Mouse (Mus musculus) urinary bladder, postnatal 36 days (tissue): Measurements from ENCODE around the gene Rai14.
A peak's percentile ranks its signal among the peaks of the same experiment; 100 is the strongest.

ENCODE experiments used
- DNase-seq, 2 experiments: peaks; one replicate each; pipeline ENCODE4 v3.0.0; 2022; ENCODE audit warnings: low spot score in 2 of 2, mixed read lengths in 1 of 2

The Rai14 gene

DNA sequence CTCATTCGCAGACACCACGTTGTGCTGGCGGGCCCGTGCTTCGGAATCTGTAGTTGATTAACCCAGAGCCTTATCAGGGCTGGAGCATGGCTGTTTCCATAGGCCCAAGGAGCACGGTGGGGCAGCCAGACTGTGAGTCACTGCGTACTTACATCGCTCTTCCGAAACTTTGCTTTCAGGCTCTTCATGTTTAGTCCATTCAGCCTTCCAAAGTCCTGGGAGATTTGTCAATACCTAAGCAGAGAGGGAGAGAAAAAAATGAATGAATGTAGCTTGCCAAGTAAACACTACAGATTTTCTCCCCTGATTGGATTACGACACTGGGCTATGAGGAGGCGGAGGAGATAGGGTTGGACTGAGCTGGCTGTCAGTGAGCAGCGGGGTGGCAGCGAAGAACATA, 24.2 kb downstream of the Rai14 start:
- peak in 1 of 2 experiments; percentile 35 for DNase-seq

DNA sequence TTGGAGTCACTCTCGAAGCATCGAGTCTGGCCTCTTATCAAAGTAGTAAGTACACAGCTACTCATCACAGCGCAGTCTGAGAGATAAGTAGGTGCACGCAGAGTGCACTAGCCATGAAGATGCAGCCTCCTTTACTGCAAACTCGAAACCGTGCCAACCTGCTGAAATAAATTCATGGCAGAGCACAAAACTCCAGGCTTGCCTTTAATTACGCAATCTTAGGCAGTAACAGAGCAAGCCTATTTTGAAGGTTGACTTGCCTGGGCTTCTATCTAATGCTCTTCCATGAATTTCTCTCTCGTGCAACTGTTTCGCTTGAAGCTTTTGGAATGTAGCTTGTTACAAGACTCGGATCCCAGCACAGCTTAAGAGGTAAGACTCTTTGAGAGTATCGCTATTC, 25.1 kb downstream of the Rai14 start:
- no peak for DNase-seq

DNA sequence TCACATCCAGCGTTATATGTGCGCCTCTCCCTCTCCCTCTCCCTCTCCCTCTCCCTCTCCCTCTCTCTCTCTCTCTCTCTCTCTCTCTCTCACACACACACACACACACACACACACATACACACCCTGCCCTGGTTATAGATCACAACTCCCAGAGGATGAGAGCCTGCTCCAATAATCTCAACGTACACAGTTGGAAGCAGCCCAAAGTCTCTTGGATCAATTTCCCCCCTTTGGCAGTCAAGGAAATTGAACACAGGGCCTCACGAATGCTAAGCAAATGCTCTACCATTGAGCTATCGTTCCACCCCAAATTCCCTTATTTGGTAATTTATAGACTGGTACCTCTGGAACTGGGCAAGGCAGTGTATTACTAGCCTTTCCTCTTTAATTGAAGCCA, 25.7 kb downstream of the Rai14 start:
- DNase-seq = no peak

DNA sequence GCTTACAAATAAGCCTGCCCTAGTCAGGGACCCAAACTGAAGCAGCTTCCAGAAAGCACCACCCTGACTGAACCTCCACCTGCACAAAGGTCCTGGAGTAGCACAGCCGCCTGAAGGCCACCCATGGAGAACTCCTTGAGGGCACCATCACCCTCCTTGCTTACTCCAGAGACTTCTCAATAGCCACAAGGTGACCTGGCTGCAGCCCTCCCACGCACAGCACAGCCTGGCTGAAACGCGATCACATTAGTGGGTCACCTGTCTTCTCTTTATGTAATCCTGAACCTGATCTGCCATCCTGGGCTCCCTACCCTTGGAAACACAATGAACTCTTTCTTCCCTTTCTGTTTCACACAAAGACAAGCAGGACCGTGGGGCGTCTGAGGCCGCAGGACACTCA, 27.1 kb downstream of the Rai14 start:
- no peak for DNase-seq

DNA sequence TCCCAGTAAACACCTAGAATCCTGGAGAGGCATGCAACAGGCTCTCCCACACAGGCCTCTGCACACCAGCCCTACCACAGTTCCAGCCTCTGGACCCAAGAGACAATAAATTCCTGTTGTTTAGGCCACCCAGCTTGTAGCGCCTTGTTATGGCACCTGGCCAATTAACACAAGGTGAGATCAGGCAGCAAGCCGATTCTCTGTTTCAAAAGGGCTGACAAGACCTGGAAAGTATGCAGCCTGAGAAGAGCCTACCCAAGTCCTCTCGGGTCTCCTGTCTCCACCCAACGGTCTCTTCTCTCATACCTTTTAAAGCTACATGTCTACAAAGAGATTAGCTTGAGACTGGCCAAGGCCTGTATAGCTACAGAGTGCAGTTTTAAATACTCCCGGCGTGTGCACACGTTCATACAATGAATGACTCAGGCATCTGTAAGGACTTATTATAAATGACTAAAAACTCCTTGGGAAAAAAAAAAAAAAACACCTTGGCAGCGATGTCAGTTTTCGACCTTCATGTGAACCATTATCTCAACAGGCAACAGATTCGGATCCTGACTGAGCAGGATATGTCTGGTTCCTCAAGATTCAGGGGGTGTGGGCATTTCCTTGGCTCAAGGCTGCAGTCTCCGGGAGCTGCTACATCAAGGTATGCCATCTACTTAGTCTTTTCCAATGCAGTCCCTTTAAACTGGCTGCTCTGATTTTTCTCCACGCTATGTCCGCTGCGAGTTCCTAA, 28.6 kb downstream of the Rai14 start:
- peak in 1 of 2 experiments; percentile 20 for DNase-seq

DNA sequence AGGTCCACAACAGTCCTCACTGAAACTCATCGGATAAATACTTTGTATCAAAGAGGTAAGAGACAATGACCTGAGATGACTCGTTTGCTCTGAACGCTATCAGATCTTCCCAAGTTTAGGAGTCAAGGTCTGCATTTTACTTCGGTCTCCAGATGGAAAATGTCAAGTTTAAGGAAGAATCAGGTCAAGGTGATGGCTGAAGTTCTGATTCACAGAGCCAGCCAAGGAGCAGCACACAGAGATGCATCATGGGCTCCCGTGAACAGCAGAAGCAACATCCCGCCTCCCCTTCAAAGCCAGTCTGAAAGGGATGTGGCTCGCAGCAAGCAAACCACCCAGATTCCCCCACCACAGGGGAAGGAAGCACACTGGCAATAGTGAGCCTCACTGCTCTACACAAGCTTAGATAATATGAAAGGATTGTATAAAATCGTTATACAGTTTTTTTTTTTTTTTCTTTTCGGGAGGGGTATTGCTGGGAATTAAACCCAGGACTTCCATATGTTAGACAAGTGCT, 30.7 kb downstream of the Rai14 start:
- DNase-seq = no peak

DNA sequence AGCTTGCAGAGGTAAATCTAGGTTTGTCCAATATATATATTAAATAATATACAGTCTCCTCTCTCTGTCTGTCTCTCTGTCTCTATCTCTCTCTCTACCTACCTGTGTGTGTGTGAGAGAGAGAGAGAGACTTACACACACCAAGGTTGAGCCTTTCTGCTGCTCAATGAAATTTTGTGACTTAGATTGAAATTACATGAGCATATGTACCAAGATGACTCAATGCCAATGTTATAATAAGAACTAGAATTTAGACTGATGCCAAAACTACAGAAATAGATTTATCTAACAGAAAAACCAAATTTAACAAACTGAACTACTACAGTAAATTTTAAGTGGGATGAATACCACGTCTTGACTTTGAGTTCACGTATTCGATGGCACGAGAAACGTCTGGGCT, 33.9 kb downstream of the Rai14 start:
- DNase-seq = no peak

DNA sequence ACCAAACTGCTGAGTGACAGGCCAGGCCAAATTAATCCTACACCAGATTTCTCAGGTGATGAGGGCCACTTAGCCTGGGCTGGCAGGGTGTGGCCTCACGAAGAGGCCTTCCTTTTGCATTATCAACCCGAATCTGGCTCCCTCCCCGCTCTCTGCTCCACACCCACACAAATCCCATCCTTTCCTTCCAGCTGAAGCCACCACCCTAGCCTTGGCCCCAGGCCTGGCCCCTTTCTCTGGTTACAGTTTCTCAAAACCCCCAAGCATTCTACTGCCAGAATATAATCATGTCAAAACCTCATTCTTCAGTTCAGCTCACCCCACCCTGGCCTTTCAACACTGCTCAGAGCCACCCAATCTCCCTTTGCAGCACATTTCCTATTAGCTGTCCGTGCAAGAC, 34.9 kb downstream of the Rai14 start:
- DNase-seq = peak in 1 of 2 experiments; percentile 43

DNA sequence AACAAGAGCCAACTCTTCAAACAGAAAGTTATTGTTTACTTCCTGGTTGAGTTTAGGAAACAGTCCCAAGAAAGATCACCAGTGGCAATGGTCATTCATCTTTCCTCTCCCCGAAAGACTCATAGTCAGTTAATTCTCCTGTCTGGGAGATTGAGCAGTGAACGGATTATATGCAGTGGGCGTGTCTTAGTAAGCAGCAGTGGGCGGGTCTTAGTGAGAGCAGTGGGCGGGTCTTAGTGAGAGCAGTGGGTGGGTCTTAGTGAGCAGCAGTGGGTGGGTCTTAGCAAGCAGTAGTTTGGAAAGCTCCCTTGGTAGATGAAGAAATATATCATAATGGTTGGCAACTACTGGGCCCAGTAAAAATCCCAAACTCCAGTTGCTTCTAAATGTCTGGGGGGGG, 38.6 kb downstream of the Rai14 start:
- no peak for DNase-seq

DNA sequence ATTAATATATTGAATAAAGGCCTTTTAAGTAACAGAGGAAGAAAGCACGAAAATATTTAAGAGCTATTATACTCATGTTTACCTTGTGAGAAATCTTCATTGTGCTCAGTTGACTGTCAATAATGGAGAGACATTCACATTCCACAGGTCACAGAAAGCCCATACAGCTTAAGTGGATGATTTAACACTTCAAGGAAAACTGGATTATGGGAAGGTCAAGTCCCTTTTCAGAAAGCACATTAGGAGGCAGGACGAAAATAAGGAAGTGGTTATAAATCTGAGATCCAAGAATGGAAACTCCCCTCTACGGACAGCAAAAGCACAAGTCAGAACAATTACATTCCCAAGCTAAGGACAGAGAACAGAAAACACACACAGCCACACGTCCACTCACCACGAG, 41.5 kb downstream of the Rai14 start:
- DNase-seq = no peak

DNA sequence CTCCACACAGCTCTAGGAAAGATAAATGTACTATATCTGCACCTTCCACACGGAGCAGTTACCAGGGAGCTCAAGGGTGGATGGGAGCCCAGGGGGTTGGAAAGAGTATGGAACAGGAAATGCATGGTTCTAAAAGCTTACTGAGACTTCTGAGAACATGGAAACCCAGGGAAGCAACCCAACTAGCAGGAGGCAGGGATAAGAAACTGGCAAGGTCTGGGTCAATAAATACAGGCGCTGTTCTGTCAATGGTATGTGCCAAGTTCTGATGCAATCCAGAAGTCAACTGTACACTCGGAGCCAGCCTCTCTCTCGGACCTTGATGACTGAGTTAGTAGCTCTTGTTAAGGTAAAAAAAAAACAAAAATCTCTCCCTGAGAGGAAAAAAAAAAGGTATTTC, 42.6 kb downstream of the Rai14 start:
- peak in 1 of 2 experiments; percentile 41 for DNase-seq

DNA sequence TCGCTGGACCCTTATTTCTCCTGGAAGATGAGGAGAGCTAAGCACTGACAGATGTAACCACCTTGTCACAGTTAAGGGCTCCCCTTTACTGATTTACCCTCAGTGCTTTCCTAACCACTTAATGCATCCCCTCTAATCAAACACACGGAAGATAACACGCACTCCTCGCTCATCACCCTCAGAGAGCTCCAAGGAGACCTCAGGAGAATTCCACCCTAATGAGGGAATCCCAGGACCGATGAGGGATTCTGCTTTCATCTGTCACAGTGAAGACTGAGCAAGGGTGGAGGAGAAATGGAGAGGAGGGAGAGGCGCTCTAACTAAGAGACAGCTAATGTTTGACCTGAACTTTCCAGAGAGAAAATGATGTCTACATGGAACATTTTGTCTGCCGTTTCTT, 44.3 kb downstream of the Rai14 start:
- no peak for DNase-seq

DNA sequence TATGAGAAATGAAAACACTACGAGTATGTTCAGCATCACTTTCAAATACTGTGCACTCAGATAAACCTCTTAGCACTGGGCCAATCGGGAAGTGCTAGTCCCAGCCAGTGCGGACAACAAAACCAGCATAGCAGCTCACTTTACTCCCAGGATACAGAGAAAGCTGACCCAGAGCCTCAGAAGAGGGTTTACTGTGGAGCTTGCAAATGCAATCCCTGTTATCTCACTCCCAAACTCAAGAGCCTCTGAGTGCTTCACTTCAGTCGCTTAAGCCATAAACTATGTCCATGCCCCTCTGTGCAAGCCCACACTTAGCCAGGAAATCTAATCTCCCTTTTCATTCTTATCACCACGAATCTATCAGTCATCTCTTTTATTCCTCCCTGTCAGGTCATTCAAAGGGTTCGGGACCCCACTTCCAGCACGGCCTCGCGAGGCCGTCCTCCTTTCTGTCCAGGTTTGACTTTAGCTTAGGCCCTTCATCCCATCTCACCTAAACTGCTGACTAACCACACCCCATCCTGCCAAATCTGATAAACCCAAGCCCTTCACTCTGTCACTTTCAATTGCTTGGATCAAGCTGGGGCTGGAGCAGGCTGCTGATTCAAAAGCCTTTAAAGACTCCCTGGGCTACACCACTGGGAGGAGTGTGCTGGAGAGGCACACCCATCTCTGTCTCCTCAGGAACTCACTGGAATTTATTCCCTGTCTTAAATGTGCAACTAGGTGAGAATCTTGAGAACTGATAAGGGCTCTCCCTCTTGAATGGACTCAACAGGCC, 46.1 kb downstream of the Rai14 start:
- no peak for DNase-seq

DNA sequence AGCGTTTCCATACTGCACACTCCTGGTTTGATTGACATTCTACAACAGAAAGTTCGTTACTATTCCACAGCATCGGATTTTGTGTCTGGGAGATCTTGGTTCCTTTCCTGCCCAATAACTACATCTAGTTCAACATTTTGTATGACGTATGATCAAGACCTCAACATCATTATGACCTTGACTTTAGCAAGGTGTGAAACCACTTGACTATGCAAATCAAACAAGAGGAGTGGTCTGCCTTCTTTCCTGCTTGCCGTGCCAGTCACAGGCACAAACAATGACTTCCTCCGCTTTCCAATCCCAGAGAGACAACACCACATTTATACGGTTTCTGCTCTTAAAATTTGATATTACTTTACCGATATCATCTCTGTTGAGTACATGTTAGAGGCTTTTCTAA, 48.6 kb downstream of the Rai14 start:
- DNase-seq = no peak

DNA sequence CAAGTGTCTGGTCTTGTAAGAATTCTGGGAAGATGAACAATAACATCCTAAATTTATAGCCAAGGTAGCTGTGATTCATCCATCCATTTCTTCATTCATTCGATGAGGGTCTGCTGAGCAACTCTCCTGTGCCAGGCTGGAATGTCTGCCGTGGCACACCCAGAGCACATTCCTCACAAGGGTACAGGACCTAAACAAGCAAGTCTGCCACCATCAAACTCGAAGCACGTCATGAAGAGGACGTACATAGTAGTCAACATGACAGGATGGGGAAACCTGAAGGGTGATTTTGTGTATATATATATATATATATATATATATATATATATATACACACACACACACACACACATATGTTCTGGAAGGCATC, 49.9 kb downstream of the Rai14 start:
- no peak for DNase-seq

DNA sequence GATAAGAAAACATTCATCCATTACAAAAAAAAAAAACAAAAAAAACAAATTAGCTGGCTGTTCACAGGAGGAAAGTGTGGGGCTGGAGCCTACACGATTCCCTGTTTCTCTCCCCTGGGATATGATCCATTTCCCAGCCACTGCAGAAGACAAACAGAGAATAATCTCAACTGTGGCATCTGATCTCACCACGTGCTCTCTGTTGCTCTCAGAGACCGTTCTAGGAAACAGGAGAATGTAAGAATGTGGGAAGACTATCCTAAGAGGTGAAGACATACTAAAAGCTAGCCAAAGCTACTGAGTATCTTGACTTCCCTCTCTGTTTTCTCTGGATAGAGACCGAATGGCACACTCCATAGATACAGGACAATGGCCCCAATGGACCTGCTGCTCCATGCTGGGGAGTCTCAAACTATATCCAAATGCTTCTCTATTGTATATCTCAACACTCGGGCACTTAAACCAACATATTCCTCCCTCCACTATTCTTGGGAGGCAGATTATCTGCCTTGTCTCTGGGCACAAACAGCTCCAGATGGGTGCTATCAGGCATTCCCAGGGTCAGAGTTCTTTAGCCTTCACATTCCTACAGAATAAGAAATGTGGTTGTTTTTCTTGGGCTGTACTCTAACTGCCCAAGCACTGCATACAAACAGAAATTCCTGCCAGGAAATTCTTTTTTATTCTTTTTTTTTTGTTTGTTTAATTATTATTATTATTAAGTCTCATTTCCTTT, 50.5 kb downstream of the Rai14 start:
- DNase-seq = no peak

DNA sequence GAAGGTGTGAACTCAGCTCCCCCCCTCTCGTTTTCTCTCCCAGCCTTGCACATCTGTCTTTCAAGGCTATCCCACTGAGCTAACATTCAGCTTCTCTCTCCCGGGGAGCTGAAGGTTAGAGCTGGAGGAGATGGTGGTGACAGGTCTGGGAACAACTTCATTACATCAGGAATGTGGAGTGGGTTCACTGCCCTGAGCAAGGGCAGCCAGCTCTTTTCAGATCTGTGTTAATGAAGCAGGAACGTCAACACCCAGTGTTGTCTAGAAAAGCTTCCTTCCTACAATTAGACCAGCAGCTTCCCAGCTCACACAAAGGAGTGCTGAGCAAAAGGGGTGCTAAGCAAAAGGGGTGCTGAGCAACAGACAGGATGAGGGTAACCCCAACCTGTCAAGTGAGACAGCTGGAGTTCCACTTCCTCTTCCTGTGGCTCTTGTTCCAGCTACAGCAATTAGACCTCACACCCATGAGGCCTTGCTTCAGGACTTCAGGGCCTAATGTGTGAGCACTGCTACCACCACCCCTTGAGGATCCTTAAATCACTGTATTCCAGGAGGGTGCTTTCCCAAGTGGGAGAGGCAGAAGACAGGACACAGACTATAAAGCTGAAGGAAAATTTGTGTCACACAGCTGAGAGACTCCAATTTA, 52.3 kb downstream of the Rai14 start:
- no peak for DNase-seq

DNA sequence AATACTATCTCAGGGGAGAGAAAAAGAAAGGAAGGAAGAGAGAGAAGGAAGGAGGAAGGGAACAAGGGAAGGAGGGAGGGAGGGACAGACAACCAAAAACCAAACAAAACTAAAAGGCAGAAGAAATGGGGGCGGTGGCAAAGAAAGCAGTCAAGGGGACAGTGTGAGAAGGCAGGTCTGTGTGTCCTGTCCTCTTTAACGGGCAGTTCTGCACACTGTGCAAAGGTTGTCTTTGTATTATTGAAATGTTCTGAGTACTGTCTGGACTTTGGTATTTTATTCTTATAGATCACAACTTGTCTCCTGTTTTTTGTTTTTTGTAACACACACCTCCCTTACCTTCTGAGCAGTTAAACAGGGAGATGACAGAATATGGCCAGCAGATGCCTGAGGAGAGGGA, 55.6 kb downstream of the Rai14 start:
- DNase-seq = no peak

DNA sequence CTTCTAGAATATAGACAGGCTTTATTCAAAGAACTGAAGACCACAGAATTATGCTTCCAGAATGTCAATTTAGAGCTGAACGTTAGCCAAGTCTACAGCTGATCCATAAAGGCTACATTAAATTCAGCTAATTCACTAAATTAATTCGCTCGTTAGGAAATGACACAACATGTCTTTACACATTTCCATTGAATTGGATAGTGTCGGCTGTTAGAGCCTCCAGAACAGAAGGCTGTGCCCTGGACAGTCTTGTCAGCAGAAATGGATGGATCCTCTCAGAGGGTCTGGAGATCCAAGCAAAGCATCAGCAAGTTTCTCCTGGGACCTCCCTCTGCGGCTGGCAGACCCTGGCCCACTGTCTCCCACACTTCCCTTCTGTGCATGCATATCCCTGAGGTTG, 58.3 kb downstream of the Rai14 start:
- no peak for DNase-seq

DNA sequence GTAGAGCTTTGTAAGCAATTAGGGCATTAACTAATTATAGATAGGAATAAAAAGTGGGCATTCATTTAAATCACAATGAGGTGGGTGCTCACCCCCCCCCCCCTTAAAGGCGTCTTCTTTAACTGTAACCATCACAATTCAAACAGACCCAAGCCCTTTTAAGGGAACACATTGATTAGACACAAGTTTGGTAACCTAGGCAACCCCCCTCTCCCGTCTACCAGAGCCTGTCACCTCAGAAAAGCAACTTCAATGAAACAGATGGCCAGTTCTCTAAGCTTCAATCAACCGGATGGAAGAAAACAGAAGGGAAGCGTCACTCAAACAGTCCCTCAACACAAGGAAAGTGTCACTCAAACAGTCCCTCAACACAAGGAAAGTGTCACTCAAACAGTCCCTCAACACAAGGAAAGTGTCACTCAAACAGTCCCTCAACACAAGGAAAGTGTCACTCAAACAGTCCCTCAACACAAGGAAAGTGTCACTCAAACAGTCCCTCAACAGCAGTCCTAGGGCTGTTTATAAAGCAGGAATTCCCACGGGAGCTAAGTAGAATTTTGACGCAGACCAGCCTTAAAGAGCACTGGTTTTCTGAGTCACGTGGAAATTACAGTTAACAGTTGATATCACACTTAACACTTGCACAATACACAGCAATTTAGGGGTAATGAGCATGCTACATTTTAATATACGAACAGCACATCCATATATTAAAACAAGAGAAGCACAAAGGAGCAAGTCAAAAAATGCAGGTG, 59.1 kb downstream of the Rai14 start:
- DNase-seq = no peak

DNA sequence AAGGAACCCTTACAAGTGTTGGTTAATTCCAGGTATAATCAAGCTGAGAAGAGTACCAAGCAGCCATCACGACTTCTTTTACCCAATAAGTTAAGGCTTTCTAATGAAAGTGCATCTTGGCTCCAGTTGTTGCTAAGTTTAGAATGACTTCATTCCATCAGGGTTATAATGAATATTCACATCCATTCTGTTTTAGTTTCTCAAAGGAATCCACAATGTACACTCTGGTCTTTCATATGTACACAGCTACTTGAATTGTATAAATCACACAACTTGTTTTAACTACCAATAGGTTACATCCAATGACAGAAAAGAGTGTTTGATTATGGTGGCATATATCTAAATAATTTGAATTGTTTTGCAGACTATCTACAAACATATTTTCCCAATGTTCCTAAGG, 59.7 kb downstream of the Rai14 start:
- no peak for DNase-seq
